Mouse (Mus musculus): ENCODE results near the gene Ctnnal1. TPM values are rescaled to one million over a fixed set of nuclear protein-coding genes. Genes with fewer than 3 reads are reported as not detected.
A peak's percentile ranks its signal among the peaks of the same experiment; 100 is the strongest.

Ctnnal1 gene
- total RNA-seq (2021), result 10 to 100 TPM; 30.8 to 31.9 TPM
- polyA plus RNA-seq (2012; rRNA removed), result 6.5 and 12.7 TPM in 2 replicates
- long read RNA-seq, transcript Ctnnal1-201 (19 exons, 3,664 nt), result major isoform, 52 of 58 reads
- long read RNA-seq, partial matches to known transcripts, result 1 of 58 reads
- long read RNA-seq, other reads (novel, unspliced or antisense), result 5 of 58 reads

DNA sequence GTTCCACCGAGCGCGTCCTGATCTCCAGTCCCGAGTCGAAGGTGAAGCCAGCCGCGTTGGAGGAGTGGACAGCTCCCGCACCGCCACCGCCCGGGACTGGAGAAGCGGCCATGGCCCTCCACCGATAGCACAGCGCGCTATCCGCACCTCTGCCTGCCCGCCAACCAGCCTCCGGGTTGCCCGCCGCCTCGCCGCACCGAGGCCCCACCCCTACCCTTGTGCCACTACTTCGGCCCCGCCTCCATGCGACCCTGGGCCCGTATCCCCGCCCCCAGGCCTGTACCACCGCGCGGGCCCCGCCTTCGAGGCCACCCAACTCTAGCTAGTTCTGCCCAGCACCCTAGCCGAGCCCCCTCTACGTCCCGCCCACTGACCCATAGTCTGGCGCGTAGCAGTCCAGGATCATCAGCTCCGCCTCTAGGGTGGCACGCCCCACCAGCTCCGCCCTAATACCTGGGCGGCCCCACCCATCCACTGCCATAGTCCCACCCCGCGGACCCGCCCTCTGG is at the start of gene Ctnnal1:
Gene Ctnnal1, minus strand, starts transcription at position 186 of the 509 bp plus-strand sequence.
- peak; percentile 86 to 90 for DNase-seq
- peak within 1 kb of the TSS; percentile 84 for H3K27ac ChIP-seq
- H3K27me3 ChIP-seq (ENCODE audit: control insufficient read depth, insufficient read depth, low read length), result no peaks in the 10 kb centered on the region; the same call in 1 of the 2 replicates
- H3K9ac ChIP-seq (ENCODE audit: low read depth, low read length), result peak within 1 kb of the TSS; percentile 83
- peak; percentile 51; the same call in 1 of the 2 replicates for TF ChIP-seq POLR2A (IDR thresholded peaks at IDR 0.05; ENCODE audit: insufficient read depth, low read depth, low read length)
- no peak for TF ChIP-seq EP300 (IDR thresholded peaks at IDR 0.05; ENCODE audit: insufficient read depth, low read depth, low read length)
- WGBS, result under 1% methylated on average over 45 of the region's 45 CpGs
- intact Hi-C loops (cut with DNase I), result loop anchor here (5.0 kb wide), 1 partner anchor 82 kb away; the partner anchor contains the start of gene Tmem245
- peaks cover 2% of the 10 kb centered on the region; the same call in 1 of the 2 replicates for H3K79me2 ChIP-seq (replicated peaks; ENCODE audit: control insufficient read depth, insufficient read depth, low read length)
- H3K4me1 ChIP-seq (ENCODE audit: control insufficient read depth, insufficient read depth, low read length), result peaks cover 5% of the 10 kb centered on the region
- H3K4me3 ChIP-seq, result peak within 1 kb of the TSS; percentile 64
- H3K36me3 ChIP-seq (ENCODE audit: control insufficient read depth, insufficient read depth, low read length), result no peaks in the 10 kb centered on the region; the same call in none of the 2 replicates

DNA sequence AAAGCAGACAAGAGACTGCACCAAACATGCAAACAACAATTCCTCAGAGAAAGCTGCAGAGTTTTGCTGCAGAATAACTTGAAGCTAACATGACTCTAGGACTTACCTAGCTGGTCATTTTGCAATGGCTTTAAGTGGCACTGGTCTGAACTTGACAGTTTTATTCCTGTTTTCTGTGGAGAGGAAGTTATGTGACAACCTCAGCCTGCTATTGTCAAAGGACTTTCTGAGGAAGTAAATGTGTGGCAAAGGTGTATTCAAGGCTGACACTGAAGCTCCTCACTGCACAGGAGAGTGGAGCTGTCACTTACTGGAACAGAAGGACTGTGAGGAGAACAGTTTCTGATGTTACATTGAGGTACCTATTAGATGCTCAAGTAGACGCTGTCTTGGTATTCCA is 49.8 kb upstream of the Ctnnal1 start:
- Histone ChIP-seq H3K9ac (ENCODE audit: low read depth, low read length) (no peak overlapping the region), H3K27me3 (ENCODE audit: control insufficient read depth, insufficient read depth, low read length) (no peaks in the 10 kb centered on the region), H3K79me2 (replicated peaks; ENCODE audit: control insufficient read depth, insufficient read depth, low read length) (no peaks in the 10 kb centered on the region), H3K4me1 (ENCODE audit: control insufficient read depth, insufficient read depth, low read length) (no peaks in the 10 kb centered on the region), H3K4me3 (no peak overlapping the region), H3K36me3 (ENCODE audit: control insufficient read depth, insufficient read depth, low read length) (peaks cover 12% of the 10 kb centered on the region), H3K27ac (no peak overlapping the region)
- TF ChIP-seq EP300 (IDR thresholded peaks at IDR 0.05; ENCODE audit: insufficient read depth, low read depth, low read length) (no peak), POLR2A (IDR thresholded peaks at IDR 0.05; ENCODE audit: insufficient read depth, low read depth, low read length) (no peak), CTCF (IDR thresholded peaks at IDR 0.05) (no peak)
- WGBS, result 94% methylated on average over 1 of the region's 1 CpGs
- intact Hi-C loops (cut with DNase I), result no loop called here
- DNase-seq, result no peak

- Histone ChIP-seq H3K9ac (ENCODE audit: low read depth, low read length) (no peak overlapping the region), H3K4me1 (ENCODE audit: control insufficient read depth, insufficient read depth, low read length) (no peaks in the 10 kb centered on the region), H3K36me3 (ENCODE audit: control insufficient read depth, insufficient read depth, low read length) (peaks cover 12% of the 10 kb centered on the region), H3K27ac (no peak overlapping the region), H3K79me2 (replicated peaks; ENCODE audit: control insufficient read depth, insufficient read depth, low read length) (no peaks in the 10 kb centered on the region), H3K4me3 (no peak overlapping the region), H3K27me3 (ENCODE audit: control insufficient read depth, insufficient read depth, low read length) (no peaks in the 10 kb centered on the region)
- DNase-seq, result no peak
- no peak for TF ChIP-seq EP300 (IDR thresholded peaks at IDR 0.05; ENCODE audit: insufficient read depth, low read depth, low read length)
- TF ChIP-seq CTCF (IDR thresholded peaks at IDR 0.05), result no peak
- TF ChIP-seq POLR2A (IDR thresholded peaks at IDR 0.05; ENCODE audit: insufficient read depth, low read depth, low read length), result no peak
- intact Hi-C loops (cut with DNase I), result no loop called here
- 95% methylated on average over 6 of the region's 6 CpGs for WGBS
Measured at GRCm38 (mm10) chr4:56914338-56914737, 49.4 kb upstream of the Ctnnal1 start.

- Histone ChIP-seq H3K4me1 (ENCODE audit: control insufficient read depth, insufficient read depth, low read length) (no peaks in the 10 kb centered on the region), H3K79me2 (replicated peaks; ENCODE audit: control insufficient read depth, insufficient read depth, low read length) (no peaks in the 10 kb centered on the region), H3K36me3 (ENCODE audit: control insufficient read depth, insufficient read depth, low read length) (peaks cover 12% of the 10 kb centered on the region), H3K27me3 (ENCODE audit: control insufficient read depth, insufficient read depth, low read length) (no peaks in the 10 kb centered on the region), H3K4me3 (no peak overlapping the region), H3K27ac (no peak overlapping the region), H3K9ac (ENCODE audit: low read depth, low read length) (no peak overlapping the region)
- 96% methylated on average over 7 of the region's 7 CpGs for WGBS
- TF ChIP-seq POLR2A (IDR thresholded peaks at IDR 0.05; ENCODE audit: insufficient read depth, low read depth, low read length) (no peak), CTCF (IDR thresholded peaks at IDR 0.05) (no peak), EP300 (IDR thresholded peaks at IDR 0.05; ENCODE audit: insufficient read depth, low read depth, low read length) (no peak)
- DNase-seq, result no peak
- intact Hi-C loops (cut with DNase I), result no loop called here
Measured at GRCm38 (mm10) chr4:56912382-56913001, 47.5 kb upstream of the Ctnnal1 start.

DNA sequence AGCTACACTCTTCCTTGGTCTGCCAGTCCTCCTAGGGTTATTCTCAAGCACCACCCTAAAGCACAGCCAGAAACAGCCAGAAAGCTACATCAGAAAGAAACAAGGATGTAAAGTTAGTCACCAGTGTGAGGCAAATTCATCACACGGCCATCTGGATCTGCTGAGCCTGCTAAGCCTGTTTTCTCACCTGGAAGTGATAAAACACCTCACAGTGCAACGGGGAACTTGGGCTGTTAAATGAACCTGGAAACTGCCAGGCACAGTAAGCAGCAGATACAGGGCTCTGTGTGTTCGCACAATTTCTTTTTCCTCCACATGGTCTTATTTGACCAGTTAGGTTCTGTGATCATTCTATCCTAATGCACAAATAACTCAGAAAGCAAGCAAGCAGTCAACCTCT is 44.6 kb upstream of the Ctnnal1 start:
- 83% methylated on average over 3 of the region's 3 CpGs for WGBS
- peaks cover 7% of the 10 kb centered on the region for H3K36me3 ChIP-seq (ENCODE audit: control insufficient read depth, insufficient read depth, low read length)
- intact Hi-C loops (cut with DNase I), result no loop called here

GRCm38 (mm10) chr4:56907671-56908070 is 42.7 kb upstream of the Ctnnal1 start:
- no peaks in the 10 kb centered on the region for H3K4me1 ChIP-seq (ENCODE audit: control insufficient read depth, insufficient read depth, low read length)
- DNase-seq, result no peak
- no peak overlapping the region for H3K27ac ChIP-seq
- WGBS, result 90% methylated on average over 5 of the region's 5 CpGs
- no peak for TF ChIP-seq EP300 (IDR thresholded peaks at IDR 0.05; ENCODE audit: insufficient read depth, low read depth, low read length)
- TF ChIP-seq CTCF (IDR thresholded peaks at IDR 0.05), result no peak
- no peak for TF ChIP-seq POLR2A (IDR thresholded peaks at IDR 0.05; ENCODE audit: insufficient read depth, low read depth, low read length)
- H3K27me3 ChIP-seq (ENCODE audit: control insufficient read depth, insufficient read depth, low read length), result no peaks in the 10 kb centered on the region
- H3K36me3 ChIP-seq (ENCODE audit: control insufficient read depth, insufficient read depth, low read length), result peaks cover 7% of the 10 kb centered on the region
- H3K79me2 ChIP-seq (replicated peaks; ENCODE audit: control insufficient read depth, insufficient read depth, low read length), result no peaks in the 10 kb centered on the region
- H3K4me3 ChIP-seq, result no peak overlapping the region
- no peak overlapping the region for H3K9ac ChIP-seq (ENCODE audit: low read depth, low read length)
- intact Hi-C loops (cut with DNase I), result no loop called here

More for the DNA sequence above, 44.6 kb upstream of the Ctnnal1 start:
- Histone ChIP-seq H3K27ac (no peak overlapping the region), H3K4me3 (no peak overlapping the region), H3K4me1 (ENCODE audit: control insufficient read depth, insufficient read depth, low read length) (no peaks in the 10 kb centered on the region), H3K9ac (ENCODE audit: low read depth, low read length) (no peak overlapping the region), H3K27me3 (ENCODE audit: control insufficient read depth, insufficient read depth, low read length) (no peaks in the 10 kb centered on the region), H3K79me2 (replicated peaks; ENCODE audit: control insufficient read depth, insufficient read depth, low read length) (no peaks in the 10 kb centered on the region)
- DNase-seq, result no peak
- TF ChIP-seq POLR2A (IDR thresholded peaks at IDR 0.05; ENCODE audit: insufficient read depth, low read depth, low read length), result no peak
- no peak for TF ChIP-seq CTCF (IDR thresholded peaks at IDR 0.05)
- no peak for TF ChIP-seq EP300 (IDR thresholded peaks at IDR 0.05; ENCODE audit: insufficient read depth, low read depth, low read length)
